Mouse (Mus musculus): ENCODE measurements at regions not wholly inside any gene's neighbourhood (a gene's known extent, or its start where the extent isn't known, plus 50 kb on each side); places are given as distances from the start of the nearest gene placed in this dataset.
A peak's percentile ranks its signal among the peaks of the same experiment; 100 is the strongest.

- no peak for DNase-seq
These were observed 1827.2 kb downstream of the Poteg start for GRCm38 (mm10) chr8:29274668-29275067.

- DNase-seq = no peak
These were observed 1831.2 kb downstream of the Poteg start for GRCm38 (mm10) chr8:29278711-29279110.

- no peak for DNase-seq
These were observed 1831.8 kb downstream of the Poteg start for GRCm38 (mm10) chr8:29279276-29279675.

DNA sequence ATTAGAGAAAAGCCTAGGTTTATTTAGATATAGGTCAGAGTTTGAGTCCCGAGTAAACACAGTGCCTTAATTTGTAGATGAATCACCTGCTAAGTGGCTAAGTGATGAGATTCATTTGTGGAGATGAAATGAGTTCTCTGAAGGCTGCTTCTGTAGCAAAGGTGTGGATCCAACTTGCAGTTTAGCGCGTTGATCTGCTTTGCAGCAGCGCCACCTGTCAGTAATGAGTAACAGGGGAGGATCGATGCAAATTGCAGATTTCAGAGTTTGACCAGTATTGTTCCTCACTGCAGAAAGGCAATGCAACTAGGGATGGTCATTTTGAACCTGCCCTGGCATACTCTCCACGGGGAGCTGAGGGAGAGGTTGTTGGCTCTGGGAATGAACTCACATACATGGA, 1842.9 kb downstream of the Poteg start:
- DNase-seq = peak; percentile 8

All from gastrocnemius, postnatal 10 days (tissue).